Mouse (Mus musculus): ENCODE data around the gene Vash1. TPM values are rescaled to one million over a fixed set of nuclear protein-coding genes. Genes with fewer than 3 reads are reported as not detected.
A peak's percentile ranks its signal among the peaks of the same experiment; 100 is the strongest.

Gene Vash1
- 15.2 and 15.4 TPM in 2 replicates for polyA plus RNA-seq (2012; rRNA removed)

DNA sequence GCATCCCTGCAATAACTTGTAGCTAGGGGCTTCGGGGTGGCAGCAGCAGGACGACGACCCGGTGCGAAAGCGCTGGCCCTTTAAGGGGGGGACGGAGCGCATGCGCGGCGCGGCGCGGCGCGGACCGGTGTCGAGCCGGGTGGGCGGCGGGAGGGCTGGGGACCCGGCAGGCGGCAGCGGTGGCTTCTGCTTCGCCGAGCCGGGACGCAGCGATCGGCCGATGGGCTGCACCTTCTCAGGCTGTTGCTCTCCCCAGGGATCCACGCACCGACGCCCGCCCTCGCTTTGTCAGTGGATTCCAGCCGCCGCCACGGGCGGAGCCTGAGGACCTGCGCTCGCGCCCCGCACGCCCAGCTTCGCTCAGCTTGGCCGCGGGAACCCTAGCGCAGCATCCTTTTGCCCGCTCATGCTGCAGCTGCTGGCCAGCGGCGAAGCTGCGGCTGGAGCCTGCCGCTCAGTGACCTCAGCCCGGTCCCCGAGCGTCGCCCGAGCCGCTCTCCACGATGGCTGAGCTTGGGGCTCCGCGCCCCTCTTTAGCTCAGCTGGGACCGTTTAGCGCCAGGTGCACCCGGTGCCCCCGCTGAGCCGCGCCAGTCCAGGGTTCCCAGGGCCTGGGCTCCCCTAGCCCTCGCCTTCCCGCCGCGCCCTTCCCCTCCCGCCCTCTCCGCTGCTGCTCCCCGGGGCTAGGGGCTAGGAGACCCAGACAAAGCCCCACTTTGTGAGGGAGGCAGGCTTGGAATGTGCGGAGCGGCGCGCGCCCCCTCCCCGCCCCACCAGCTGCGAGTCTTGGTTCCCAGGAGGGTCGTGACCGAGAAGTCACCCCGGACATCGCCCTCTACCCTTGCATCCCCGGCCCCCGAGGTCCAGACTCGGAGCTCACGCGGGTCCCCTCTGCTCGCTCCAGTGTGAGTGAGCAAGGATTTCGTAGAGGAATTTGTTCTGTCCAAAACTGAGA, at the start of gene Vash1:
TSS of gene Vash1 (plus strand) at position 110 of the 955 bp plus-strand sequence.
- under 1% methylated on average over 93 of the region's 94 CpGs for WGBS
- H3K4me1 ChIP-seq (ENCODE audit: control insufficient read depth, insufficient read depth, low read length): no peaks in the 10 kb centered on the region
- no peak for TF ChIP-seq POLR2A (IDR thresholded peaks at IDR 0.05; ENCODE audit: borderline replicate concordance, extremely low read depth, low read depth, low read length)
- no peak for TF ChIP-seq CTCF (IDR thresholded peaks at IDR 0.05; ENCODE audit: insufficient read depth, low read length)
- H3K4me3 ChIP-seq (replicated peaks; ENCODE audit: extremely low read depth, low read depth, low read length): peak within 1 kb of the TSS; percentile 92
- DNase-seq: peak; percentile 56

DNA sequence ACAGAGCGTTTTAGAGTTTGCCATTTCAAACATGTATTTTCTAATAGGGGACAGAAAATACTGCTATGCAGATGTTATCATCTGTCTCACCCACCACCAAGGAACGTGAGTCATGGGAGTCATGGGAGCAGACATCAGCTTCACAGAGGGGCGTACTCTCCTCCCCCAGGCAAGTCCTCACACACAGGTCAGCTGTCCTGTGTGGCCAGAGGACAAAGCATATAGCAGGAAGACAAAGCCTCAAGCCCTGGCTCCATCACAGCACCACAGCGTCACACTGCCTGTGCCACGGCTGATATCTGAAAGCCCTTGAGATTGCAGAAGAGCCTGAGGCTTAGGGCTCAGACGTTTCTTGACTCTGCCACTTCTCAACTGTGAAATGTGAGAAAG, 49.7 kb upstream of the Vash1 start:
- TF ChIP-seq POLR2A (IDR thresholded peaks at IDR 0.05; ENCODE audit: borderline replicate concordance, extremely low read depth, low read depth, low read length): no peak
- TF ChIP-seq CTCF (IDR thresholded peaks at IDR 0.05; ENCODE audit: insufficient read depth, low read length): no peak
- no peak for DNase-seq
- Histone ChIP-seq H3K4me3 (replicated peaks; ENCODE audit: extremely low read depth, low read depth, low read length) (no peak overlapping the region), H3K4me1 (ENCODE audit: control insufficient read depth, insufficient read depth, low read length) (no peaks in the 10 kb centered on the region)
- WGBS: 26% methylated on average over 6 of the region's 6 CpGs

DNA sequence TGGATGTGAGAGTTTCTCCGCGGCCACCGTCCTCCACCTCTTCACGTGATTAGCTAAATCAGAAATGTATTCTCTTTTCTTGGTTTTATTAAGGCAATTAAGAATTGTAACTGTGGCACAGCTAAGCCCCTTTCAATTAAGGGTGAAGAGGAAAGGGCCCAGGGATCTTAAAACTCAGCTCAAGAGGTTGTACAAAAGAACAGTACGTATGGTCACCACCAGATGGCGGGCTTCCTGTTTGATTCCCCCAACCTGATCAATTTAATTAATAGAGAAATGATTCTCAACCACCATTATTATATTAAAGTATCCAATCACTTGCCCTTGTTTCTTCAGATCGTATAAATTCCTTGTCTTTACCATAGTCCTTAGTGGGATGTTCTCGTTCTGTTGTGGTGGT, 36.7 kb upstream of the Vash1 start:
- WGBS: 45% methylated on average over 8 of the region's 8 CpGs
- no peak for TF ChIP-seq CTCF (IDR thresholded peaks at IDR 0.05; ENCODE audit: insufficient read depth, low read length)
- Histone ChIP-seq H3K4me3 (replicated peaks; ENCODE audit: extremely low read depth, low read depth, low read length) (no peak overlapping the region), H3K4me1 (ENCODE audit: control insufficient read depth, insufficient read depth, low read length) (no peaks in the 10 kb centered on the region)
- DNase-seq: no peak

DNA sequence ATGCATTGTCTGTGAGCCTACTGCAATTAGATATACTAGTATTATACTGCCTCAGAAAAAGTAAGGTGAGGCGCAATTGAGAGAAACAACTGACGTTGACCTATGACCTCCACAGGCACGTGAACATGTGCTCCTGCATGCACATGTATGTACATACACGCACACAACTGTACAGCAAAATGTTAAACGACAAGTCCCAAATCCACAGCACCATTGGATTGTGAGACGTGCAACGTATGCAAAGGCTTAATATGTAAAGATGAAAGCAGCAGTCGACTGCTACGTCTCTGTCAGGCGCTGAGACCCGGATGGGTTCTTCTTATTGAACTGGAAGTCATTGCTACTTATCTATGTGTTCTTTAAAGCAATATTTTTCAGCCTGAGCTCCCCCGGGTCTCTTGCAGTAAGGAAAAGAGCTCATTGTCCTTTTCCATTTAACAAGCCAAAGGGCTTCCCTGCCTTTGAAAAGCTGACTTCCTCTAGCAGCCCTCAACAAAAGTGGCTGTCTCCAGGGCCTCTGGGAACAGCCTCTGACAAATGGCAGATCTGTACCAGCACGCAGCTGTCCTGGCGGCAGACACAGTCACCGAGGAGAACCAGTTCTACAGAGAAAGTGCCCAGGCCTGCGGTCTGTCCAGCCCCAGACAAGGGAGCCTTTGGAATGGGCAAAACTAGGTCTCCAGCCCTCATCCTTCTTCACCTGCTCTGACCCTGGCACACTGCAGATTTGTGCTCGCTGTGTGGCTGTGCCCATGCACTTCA, 33.8 kb upstream of the Vash1 start:
- Histone ChIP-seq H3K4me3 (replicated peaks; ENCODE audit: extremely low read depth, low read depth, low read length) (no peak overlapping the region), H3K4me1 (ENCODE audit: control insufficient read depth, insufficient read depth, low read length) (no peaks in the 10 kb centered on the region)
- TF ChIP-seq POLR2A (IDR thresholded peaks at IDR 0.05; ENCODE audit: borderline replicate concordance, extremely low read depth, low read depth, low read length): no peak
- no peak for TF ChIP-seq CTCF (IDR thresholded peaks at IDR 0.05; ENCODE audit: insufficient read depth, low read length)
- WGBS: 65% methylated on average over 17 of the region's 17 CpGs
- no peak for DNase-seq

DNA sequence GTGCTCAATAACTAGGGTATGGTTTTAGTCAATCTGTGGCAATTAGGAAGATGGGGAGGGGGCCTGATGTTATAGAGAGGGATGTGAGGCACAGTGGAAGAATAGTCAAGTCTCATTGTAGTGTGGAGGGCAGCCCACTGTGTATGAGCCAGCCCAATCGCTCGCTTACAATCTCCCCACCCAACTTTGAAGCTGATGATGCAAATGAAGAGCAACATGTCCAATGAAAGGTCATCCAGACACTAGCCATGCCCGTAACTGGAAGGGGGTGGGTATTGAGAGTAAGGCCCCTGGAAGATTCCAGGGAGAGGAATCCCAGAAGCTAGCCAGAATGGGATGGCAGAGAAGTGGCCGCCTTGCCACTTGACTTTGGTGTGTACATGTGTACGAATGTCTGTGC, 33.0 kb upstream of the Vash1 start:
- no peak overlapping the region for H3K4me3 ChIP-seq (replicated peaks; ENCODE audit: extremely low read depth, low read depth, low read length)
- no peak for DNase-seq
- 88% methylated on average over 5 of the region's 5 CpGs for WGBS
- TF ChIP-seq CTCF (IDR thresholded peaks at IDR 0.05; ENCODE audit: insufficient read depth, low read length) (no peak), POLR2A (IDR thresholded peaks at IDR 0.05; ENCODE audit: borderline replicate concordance, extremely low read depth, low read depth, low read length) (no peak)
- no peaks in the 10 kb centered on the region for H3K4me1 ChIP-seq (ENCODE audit: control insufficient read depth, insufficient read depth, low read length)

DNA sequence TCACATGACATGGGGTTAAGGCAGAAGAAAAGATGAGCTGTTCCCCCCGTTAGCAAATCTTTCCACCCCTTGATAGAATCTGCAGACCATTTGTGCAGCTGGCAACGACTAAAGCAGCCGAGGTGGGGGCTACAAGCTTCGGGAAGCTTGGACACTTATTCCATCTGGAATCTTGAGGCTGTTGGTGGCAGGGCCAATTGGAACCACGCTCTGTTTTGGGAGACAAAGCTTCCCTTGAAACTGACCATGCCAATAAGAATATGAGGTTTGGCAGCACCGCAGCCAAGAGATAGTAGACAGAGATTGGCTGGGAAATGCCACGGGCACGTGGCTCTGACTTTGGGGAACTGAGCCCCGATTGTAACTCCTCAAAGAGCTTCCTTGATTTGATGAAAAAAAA, 31.7 kb upstream of the Vash1 start:
- no peak overlapping the region for H3K4me3 ChIP-seq (replicated peaks; ENCODE audit: extremely low read depth, low read depth, low read length)
- no peaks in the 10 kb centered on the region for H3K4me1 ChIP-seq (ENCODE audit: control insufficient read depth, insufficient read depth, low read length)
- WGBS: 54% methylated on average over 9 of the region's 9 CpGs
- DNase-seq: no peak
- no peak for TF ChIP-seq CTCF (IDR thresholded peaks at IDR 0.05; ENCODE audit: insufficient read depth, low read length)
- TF ChIP-seq POLR2A (IDR thresholded peaks at IDR 0.05; ENCODE audit: borderline replicate concordance, extremely low read depth, low read depth, low read length): no peak

DNA sequence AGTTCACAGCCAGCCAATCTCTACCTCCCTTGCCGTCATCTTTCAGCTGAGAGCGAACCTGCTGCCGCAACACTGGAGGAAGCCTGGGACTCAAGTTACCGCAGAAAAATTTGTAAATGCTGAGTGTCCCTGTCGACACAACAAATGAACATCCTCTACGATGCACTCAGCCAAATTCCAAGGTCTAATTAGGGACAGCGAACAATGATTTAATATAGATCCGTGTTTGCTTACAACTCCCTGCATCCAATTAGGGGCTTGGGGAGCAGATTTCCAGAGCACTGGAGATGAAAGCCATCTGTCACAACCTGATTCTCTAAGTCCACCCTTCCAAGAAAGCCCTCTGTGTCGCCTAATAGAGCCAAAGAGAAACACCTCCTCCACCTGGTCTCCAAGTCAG, 31.2 kb upstream of the Vash1 start:
- DNase-seq: no peak
- 59% methylated on average over 9 of the region's 9 CpGs for WGBS
- TF ChIP-seq POLR2A (IDR thresholded peaks at IDR 0.05; ENCODE audit: borderline replicate concordance, extremely low read depth, low read depth, low read length) (no peak), CTCF (IDR thresholded peaks at IDR 0.05; ENCODE audit: insufficient read depth, low read length) (no peak)
- H3K4me3 ChIP-seq (replicated peaks; ENCODE audit: extremely low read depth, low read depth, low read length): no peak overlapping the region
- H3K4me1 ChIP-seq (ENCODE audit: control insufficient read depth, insufficient read depth, low read length): peaks cover 2% of the 10 kb centered on the region; the same call in 1 of the 2 replicates

DNA sequence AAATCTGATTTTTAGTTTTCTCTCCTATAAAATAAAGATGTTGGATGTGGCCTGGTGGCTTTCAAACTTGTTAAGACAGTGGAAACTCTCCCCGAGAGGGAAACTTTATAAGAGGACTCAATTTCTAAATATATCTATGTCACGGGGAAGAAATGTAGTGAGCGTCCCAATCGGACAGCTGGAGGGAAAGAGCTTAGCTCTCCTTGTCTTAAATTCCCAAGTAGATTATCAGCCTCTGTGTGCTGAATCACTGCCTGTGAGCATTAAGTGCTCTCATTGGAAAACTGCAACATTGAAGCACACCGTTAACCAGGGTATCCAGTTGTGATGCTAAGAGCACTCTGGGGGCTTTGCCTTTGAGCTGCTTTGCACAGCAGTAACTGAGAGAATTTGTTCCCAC, 30.8 kb upstream of the Vash1 start:
- TF ChIP-seq POLR2A (IDR thresholded peaks at IDR 0.05; ENCODE audit: borderline replicate concordance, extremely low read depth, low read depth, low read length) (no peak), CTCF (IDR thresholded peaks at IDR 0.05; ENCODE audit: insufficient read depth, low read length) (no peak)
- Histone ChIP-seq H3K4me3 (replicated peaks; ENCODE audit: extremely low read depth, low read depth, low read length) (no peak overlapping the region), H3K4me1 (ENCODE audit: control insufficient read depth, insufficient read depth, low read length) (peaks cover 4% of the 10 kb centered on the region; the same call in 1 of the 2 replicates)
- DNase-seq: no peak
- WGBS: 79% methylated on average over 5 of the region's 5 CpGs

DNA sequence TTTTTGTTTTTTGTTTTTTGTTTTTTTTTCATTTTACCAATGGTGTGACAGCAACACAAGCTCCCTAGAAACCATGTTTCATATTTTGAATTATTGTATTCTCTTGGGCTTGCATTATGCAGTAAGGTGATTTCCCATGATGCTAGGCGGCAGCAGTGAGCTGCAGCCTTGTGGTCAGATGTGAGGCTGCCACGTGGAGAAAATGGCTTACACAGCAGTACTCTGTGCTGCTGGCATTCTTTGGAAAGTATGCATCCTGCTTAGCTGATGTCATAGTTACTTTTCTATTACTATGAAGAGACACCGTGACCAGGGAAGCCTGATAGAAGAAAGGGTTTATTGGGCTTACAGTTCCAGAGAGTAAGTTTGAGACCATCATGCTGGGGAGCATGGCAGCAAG, 30.0 kb upstream of the Vash1 start:
- Histone ChIP-seq H3K4me1 (ENCODE audit: control insufficient read depth, insufficient read depth, low read length) (peaks cover 4% of the 10 kb centered on the region; the same call in 1 of the 2 replicates), H3K4me3 (replicated peaks; ENCODE audit: extremely low read depth, low read depth, low read length) (no peak overlapping the region)
- TF ChIP-seq POLR2A (IDR thresholded peaks at IDR 0.05; ENCODE audit: borderline replicate concordance, extremely low read depth, low read depth, low read length) (no peak), CTCF (IDR thresholded peaks at IDR 0.05; ENCODE audit: insufficient read depth, low read length) (no peak)
- DNase-seq: no peak
- 63% methylated on average over 3 of the region's 3 CpGs for WGBS

Measured in lung, adult 2 months (tissue).